Mouse (Mus musculus): ENCODE data around the gene Ppm1m. TPM values are rescaled to one million over a fixed set of nuclear protein-coding genes. Genes with fewer than 3 reads are reported as not detected.

The Ppm1m gene
- 112 and 174 TPM in 2 replicates for polyA plus RNA-seq (2012; rRNA removed; ENCODE audit: low replicate concordance)

GRCm38 (mm10) chr9:106199535-106200272, at the start of gene Ppm1m:
Gene Ppm1m (minus strand): TSS chr9:106199746.

GRCm38 (mm10) chr9:106222261-106222851, 22.8 kb upstream of the Ppm1m start, which contains the start of gene Tlr9:
Gene Tlr9 (plus strand): TSS chr9:106222598.

GRCm38 (mm10) chr9:106202819-106203636, 3.5 kb upstream of the Ppm1m start, which contains the start of gene Twf2:
Gene Twf2 (plus strand): TSS chr9:106203108.

GRCm38 (mm10) chr9:106170556-106171345, 28.8 kb downstream of the Ppm1m start, which contains the start of gene Wdr82:
Gene Wdr82 (plus strand): TSS chr9:106170928.

GRCm38 (mm10) chr9:106158037-106158491, 41.5 kb downstream of the Ppm1m start, which contains the start of gene Glyctk:
Gene Glyctk (minus strand): TSS chr9:106158138.

Other genes with a start within 250 kb of the Ppm1m start
- 1.2 and 1.4 TPM in 2 replicates for gene Col6a5, start 239.1 kb downstream of the Ppm1m start, polyA plus RNA-seq (2012; rRNA removed; ENCODE audit: low replicate concordance)
- gene Col6a4, start 103.0 kb downstream of the Ppm1m start, polyA plus RNA-seq (2012; rRNA removed; ENCODE audit: low replicate concordance) = 0.46 and 444 TPM in 2 replicates
- 2.6 and 5.0 TPM in 2 replicates for gene Glyctk, start 41.6 kb downstream of the Ppm1m start, polyA plus RNA-seq (2012; rRNA removed; ENCODE audit: low replicate concordance)
- gene Wdr82, start 28.8 kb downstream of the Ppm1m start, polyA plus RNA-seq (2012; rRNA removed; ENCODE audit: low replicate concordance) = 41.0 and 112 TPM in 2 replicates
- gene Twf2, start 3.4 kb upstream of the Ppm1m start, polyA plus RNA-seq (2012; rRNA removed; ENCODE audit: low replicate concordance) = 53.9 and 73.1 TPM in 2 replicates
- gene Tlr9, start 22.9 kb upstream of the Ppm1m start, polyA plus RNA-seq (2012; rRNA removed; ENCODE audit: low replicate concordance) = 4.1 and 10.6 TPM in 2 replicates
- 185 and 273 TPM in 2 replicates for gene Alas1, start 48.9 kb upstream of the Ppm1m start, polyA plus RNA-seq (2012; rRNA removed; ENCODE audit: low replicate concordance)
- gene Poc1a, start 81.3 kb upstream of the Ppm1m start, polyA plus RNA-seq (2012; rRNA removed; ENCODE audit: low replicate concordance) = 8.3 and 11.1 TPM in 2 replicates
- gene Dusp7, start 168.9 kb upstream of the Ppm1m start, polyA plus RNA-seq (2012; rRNA removed; ENCODE audit: low replicate concordance) = 46.7 and 83.4 TPM in 2 replicates
- gene Rpl29, start 229.7 kb upstream of the Ppm1m start, polyA plus RNA-seq (2012; rRNA removed; ENCODE audit: low replicate concordance) = 462 and 751 TPM in 2 replicates
- gene Acy1, start 238.6 kb upstream of the Ppm1m start, polyA plus RNA-seq (2012; rRNA removed; ENCODE audit: low replicate concordance) = 11.5 and 16.5 TPM in 2 replicates
- gene Abhd14b, start 247.7 kb upstream of the Ppm1m start, polyA plus RNA-seq (2012; rRNA removed; ENCODE audit: low replicate concordance) = 80.4 and 111 TPM in 2 replicates
- 53.8 and 72.6 TPM in 2 replicates for gene Abhd14a, start 247.9 kb upstream of the Ppm1m start, polyA plus RNA-seq (2012; rRNA removed; ENCODE audit: low replicate concordance)